Mouse (Mus musculus) ES-E14 (cell line): Measurements from ENCODE around the gene Rgs6.

ENCODE experiments used
- CHD2 ChIP-seq: IDR thresholded peaks from 2 replicates; pipeline ENCODE4 v1.6.1; 2014; ENCODE audit warnings: mild to moderate bottlenecking, low read depth, low read length, inconsistent platforms
- HCFC1 ChIP-seq: IDR thresholded peaks from 2 replicates; pipeline ENCODE4 v1.6.1; 2012; ENCODE audit warnings: low read length, inconsistent platforms, borderline replicate concordance; ENCODE audit not compliant: insufficient read depth
- MAFK ChIP-seq: IDR thresholded peaks from 2 replicates; pipeline ENCODE4 v1.6.1; 2014; ENCODE audit warnings: mild to moderate bottlenecking, low read depth, low read length, inconsistent platforms; ENCODE audit not compliant: insufficient read depth
- ZC3H11A ChIP-seq: IDR thresholded peaks from 2 replicates; pipeline ENCODE4 v1.6.1; 2012; ENCODE audit warnings: low read depth, mild to moderate bottlenecking, inconsistent platforms, low read length, borderline replicate concordance
- ZNF384 ChIP-seq: IDR thresholded peaks from 2 replicates; pipeline ENCODE4 v1.6.1; 2012; ENCODE audit warnings: low read depth, low read length, inconsistent platforms

GRCm38 (mm10) chr12:83146917-83147316 is 558.8 kb downstream of the Rgs6 start:
- no peak for TF ChIP-seq MAFK
- no peak for TF ChIP-seq HCFC1
- no peak for TF ChIP-seq ZNF384
- no peak for TF ChIP-seq CHD2
- no peak for TF ChIP-seq ZC3H11A
